Mouse (Mus musculus): Measurements from ENCODE around the gene Kcnc1.

DNA sequence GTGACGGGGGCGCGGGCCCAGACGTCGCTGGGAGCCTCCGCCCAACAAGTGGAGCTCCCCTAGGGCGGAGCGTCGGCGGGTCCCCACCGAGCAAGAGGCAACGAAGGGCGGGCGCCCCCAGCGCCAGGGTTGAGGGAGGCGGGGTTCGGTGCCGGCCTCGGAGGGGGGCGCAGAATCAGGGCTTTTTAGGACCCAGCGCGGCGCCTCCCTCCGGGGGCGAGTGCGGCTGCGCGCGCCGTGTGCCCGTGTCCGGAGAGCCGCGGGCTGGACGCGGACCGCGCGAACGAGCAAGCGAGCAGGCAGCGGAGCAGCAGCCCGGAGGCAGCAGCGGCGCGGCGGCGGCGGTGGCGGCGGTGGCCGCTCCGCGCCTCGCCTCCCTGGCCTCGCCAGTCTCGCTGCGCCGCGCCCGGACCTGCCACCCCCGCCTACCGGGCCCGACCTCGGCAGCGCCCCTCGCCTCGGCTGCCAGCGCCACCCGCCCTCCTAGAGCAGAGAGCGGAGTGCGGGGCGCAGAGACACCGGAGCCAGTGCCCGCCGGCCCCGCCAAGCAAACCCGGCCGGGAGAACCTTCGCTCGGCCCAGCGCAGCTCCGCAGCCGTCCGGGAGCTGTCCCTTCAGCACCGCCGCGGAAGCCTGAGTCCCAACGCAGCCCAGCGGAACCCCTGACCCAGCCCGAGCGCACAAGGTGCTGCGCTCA is at the start of gene Kcnc1:
- TF ChIP-seq CTCF (conservative IDR thresholded peaks at IDR 0.05 in 1 of 2, IDR thresholded peaks at IDR 0.05 in 1 of 2; ENCODE audit: low read depth in 2 of 2, low read length in 2 of 2) (no peak), MAX (IDR thresholded peaks at IDR 0.05; ENCODE audit: low read length) (no peak), POLR2A (IDR thresholded peaks at IDR 0.05; ENCODE audit: low read depth, low read length) (no peak), ETS1 (conservative IDR thresholded peaks at IDR 0.05; ENCODE audit: low read depth, low read length) (no peak)

Measured in CH12.LX (cell line).